Mouse (Mus musculus) heart, adult 9 months (tissue): ENCODE data around the gene Srgn.

Experiments used
- DNase-seq, 2 experiments: peaks; one replicate each; pipeline ENCODE4 v3.0.0; 2022; ENCODE audit warnings: low spot score in 2 of 2

Srgn gene

DNA sequence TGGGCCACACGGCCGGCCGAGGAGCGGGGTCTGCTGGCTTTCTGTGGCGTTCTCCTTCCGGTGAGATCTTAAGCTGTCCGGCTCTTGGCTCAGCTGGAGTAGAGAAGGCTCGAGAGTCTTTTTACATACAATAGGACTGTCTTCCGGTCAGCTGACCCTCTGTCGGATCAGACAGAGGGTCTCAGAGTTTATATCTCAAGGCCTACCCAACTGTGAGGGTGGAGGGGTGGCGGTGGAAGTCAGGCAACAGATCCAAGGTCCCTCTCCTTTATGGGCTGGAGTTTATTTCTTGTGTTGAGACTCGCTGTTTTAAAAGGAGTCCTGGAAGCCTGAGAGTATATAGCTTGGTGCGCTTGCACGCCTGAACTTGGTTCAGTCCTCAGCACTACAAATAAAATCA, at the start of gene Srgn:
Srgn (minus strand) TSS at position 101 of the 400 bp plus-strand sequence.
- DNase-seq, result no peak

GRCm38 (mm10) chr10:62575001-62575400, 47.8 kb upstream of the Srgn start:
- no peak for DNase-seq

DNA sequence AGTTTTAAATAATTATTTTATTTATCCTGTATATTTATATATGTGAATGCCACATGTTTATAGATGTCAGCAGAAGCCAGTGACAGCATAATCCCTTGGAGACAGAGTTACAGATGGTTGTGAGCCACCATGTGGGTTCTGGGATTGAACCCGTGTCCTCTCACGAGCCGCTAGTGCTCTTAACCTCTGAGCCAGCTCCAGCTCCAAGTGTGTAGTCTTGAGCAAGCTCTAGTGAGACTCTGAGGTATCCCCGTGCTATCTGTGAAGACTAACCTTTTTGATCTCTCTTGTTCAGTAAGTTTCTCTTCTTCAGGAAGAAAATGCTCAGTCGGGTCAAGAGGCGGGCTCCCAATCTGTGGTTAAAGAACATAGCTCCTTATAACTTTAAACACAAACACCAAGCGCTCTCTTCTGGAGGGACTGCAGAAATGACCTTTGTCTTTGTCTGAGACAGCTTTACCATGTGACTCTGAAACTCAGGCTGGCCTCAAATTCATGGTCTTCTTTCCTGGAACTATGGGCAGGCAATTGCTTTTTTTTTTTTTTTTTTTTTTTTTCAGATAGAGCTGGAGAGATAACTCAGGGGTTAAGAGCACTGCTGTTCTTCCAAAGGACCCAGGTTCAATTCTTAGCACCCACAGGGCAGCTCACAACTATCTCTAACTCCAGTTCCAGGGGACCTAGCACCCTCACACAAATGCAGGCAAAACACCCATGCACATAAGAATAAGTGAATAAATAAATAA, 43.0 kb upstream of the Srgn start:
- DNase-seq, result no peak

GRCm38 (mm10) chr10:62568861-62569260, 41.6 kb upstream of the Srgn start:
- no peak for DNase-seq

- no peak for DNase-seq
Observed at GRCm38 (mm10) chr10:62557736-62558135, 30.5 kb upstream of the Srgn start.

GRCm38 (mm10) chr10:62556558-62556901, 29.3 kb upstream of the Srgn start:
- DNase-seq, result no peak

- DNase-seq, result no peak
Observed at GRCm38 (mm10) chr10:62555705-62556557, 28.7 kb upstream of the Srgn start.

GRCm38 (mm10) chr10:62553611-62554091, 26.4 kb upstream of the Srgn start:
- no peak for DNase-seq

GRCm38 (mm10) chr10:62550787-62551300, 23.6 kb upstream of the Srgn start:
- DNase-seq, result no peak

DNA sequence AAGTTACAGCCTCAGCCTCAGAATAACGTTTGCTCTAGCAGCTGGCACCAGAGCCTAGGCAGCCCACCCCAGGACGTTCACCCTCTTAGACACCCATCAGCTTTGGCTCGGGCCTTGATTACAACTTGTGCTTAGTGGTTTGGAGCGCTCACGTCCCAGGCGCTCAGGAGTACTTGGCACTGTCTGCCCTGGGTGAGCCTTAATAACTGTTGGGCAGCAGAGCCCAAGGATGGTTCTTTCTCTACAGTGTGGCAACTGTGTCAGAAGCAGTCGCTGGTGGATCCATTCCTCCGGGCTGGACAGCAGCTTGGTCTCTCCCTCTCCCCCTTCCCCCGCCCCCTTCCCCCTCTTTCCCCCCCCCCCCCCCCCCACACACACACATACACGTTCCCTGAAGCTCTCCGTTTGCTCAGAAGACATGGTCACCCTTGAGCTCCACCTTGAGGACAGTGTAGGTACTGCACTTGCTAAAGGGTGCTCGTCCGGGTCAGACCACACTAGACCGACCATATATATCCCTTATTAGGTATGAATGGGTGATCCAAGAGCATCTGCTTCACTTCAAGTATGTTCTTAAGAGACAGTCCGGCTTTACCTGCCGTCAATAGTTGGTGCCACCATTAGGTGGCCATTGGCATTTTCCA, 22.4 kb upstream of the Srgn start:
- peak; percentile 52 to 64 for DNase-seq

- DNase-seq, result no peak
Observed at GRCm38 (mm10) chr10:62546441-62546840, 19.2 kb upstream of the Srgn start.

DNA sequence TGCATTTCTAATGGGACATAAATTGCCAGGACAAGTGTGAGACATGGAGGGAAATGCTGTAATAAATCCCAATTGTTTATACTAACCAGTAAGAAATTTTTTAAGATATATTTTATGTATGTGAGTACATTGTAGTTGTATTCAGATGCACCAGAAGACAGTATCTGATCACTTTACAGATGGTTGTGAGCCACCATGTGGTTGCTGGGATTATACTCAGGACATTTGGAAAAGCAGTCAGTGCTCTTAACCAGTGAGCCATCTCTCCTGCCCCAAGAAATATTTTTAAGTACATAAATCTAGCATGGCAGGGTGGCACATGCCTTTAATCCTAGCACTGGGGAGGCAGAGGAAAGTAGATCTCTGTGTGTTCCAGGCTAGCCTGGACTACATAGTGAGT, 18.5 kb upstream of the Srgn start:
- DNase-seq, result no peak

DNA sequence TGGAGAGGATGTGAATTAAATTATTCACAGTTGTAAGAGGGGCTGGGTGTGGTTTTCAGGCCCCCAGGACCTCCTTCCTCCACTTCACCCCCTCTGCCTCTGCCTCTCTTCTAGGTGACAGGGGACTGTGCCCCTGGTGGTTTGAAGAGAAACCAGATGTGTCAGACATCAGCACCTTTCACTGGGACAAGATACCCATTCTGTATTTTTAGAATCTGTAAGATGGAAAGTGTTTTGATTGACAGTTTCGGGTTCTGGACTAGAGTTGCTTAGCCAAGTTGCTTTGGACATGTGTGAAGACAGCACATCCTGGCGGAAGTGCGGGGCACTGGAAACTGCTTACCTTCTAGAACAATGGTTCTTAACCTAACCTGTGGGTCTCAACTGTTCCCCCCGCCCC, 17.1 kb upstream of the Srgn start:
- DNase-seq, result no peak

- DNase-seq, result peak; percentile 40 to 53
Observed at GRCm38 (mm10) chr10:62543399-62543808, 16.2 kb upstream of the Srgn start.

- DNase-seq, result no peak
Observed at GRCm38 (mm10) chr10:62542928-62543327, 15.7 kb upstream of the Srgn start.

- DNase-seq, result no peak
Observed at GRCm38 (mm10) chr10:62542507-62542906, 15.3 kb upstream of the Srgn start.

GRCm38 (mm10) chr10:62541499-62541898, 14.2 kb upstream of the Srgn start:
- peak in 1 of 2 experiments; percentile 24 for DNase-seq

DNA sequence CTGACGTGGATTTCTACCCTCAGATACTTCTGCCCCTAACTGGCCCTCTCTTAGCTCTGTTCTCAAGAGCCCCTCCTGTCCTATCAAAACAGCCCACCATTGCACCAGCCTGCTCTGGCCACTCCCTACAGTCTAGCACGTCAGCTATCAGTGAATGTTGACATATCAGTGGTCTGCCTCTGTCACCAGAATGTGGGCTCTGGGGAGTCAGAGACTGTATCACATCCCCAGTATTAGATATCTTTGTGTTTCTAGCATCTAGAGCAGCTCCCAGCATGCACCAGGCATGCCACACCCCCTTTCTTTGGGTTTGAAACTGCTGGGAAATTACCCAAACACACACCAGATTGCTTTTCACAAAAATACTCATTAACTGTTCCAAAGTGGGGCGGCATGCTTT, 13.5 kb upstream of the Srgn start:
- no peak for DNase-seq

DNA sequence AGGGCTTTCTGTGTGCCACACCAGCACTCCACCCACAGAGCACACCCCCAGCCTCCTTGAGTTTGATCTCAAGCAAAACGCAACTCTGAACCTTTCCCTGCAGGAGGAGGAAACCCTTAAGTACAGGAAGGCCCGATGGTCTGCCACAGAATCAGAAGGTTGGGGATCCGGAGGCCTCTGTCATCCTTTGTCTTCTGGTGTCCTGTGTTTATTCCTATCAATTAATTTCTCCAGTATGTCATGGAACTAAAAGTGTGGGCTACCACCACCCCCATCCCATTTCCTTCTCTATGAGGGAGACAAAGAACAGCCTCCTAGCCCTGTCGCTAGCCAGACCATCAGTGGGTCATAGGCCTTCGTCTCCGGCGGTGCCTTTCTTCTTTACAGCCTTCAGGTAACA, 7.3 kb upstream of the Srgn start:
- DNase-seq, result no peak

DNA sequence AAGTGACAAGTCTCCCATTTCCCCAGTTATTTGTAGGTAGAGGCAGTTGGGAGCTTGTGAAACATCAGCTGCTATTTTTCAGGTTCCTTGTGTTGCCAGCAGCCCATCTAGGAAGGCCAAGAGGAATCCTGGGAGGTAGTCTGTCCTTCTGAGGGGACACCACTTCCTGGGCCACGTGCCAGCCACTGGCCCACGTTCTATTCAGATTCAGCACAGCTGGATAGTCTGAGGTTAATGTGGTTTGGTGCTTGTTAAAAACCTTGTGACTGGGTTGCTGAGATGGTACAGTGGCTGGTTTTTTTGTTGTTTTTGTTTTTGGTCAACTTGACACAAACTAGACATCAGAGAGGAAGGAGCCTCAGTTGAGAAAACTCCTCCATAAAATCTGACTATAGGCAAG, 5.6 kb upstream of the Srgn start:
- DNase-seq, result no peak

DNA sequence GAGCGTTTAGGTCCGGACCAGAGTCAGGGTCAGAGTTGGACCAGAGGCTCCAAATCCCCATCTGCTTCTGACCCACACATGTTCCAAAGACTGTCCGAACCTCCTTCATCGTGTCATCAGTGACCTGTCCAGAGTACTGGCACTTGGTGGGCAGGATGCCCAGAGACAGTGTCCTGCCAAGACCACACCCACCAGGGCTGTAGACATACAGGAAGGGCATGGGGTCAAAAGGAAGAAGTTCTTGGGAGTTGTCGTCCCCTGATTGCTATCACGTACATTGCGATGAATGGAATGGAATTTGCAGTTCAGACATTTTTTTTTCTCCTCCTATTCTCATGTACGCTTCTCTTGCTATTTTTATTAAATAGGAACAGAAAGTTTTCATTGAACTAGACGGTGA, 2.9 kb upstream of the Srgn start:
- peak; percentile 70 to 81 for DNase-seq

- no peak for DNase-seq
Observed at GRCm38 (mm10) chr10:62522346-62522950, 4.8 kb downstream of the Srgn start.
